9 mouse cellular contexts compared by ENCODE assay signal in genomic region chr13:83739541-83740061, GRCm38 (mm10).
DNase-seq lines count a peak whose midpoint lies in the region; ATAC-seq and TF ChIP-seq lines count a peak whose summit lies in the region.
"Had no signal": no experiment of that assay in that cellular context is flagged by ENCODE, and none has a peak within 500 bp of the region (broad histone marks: within the 10 kb centered on the region; RNA-seq: fewer than 3 reads in every experiment).

No protein-coding gene starts in this region.

- peak overlapping the region; percentile 5; the same call in 1 of the 2 replicates for H3K9ac ChIP-seq in kidney, embryonic 16.5 days (replicated peaks; ENCODE audit: low read length)
- H3K9ac ChIP-seq in hindbrain, postnatal 0 days (replicated peaks; ENCODE audit: low read length), result peak overlapping the region; percentile 85
- H3K9ac ChIP-seq in stomach, embryonic 15.5 days, result no peak overlapping the region

- H3K27me3 ChIP-seq in kidney, embryonic 16.5 days (ENCODE audit: insufficient read depth, low read length), result peaks cover 63% of the 10 kb centered on the region
- peaks cover 97% of the 10 kb centered on the region for H3K27me3 ChIP-seq in embryonic facial prominence, embryonic 10.5 days (replicated peaks; ENCODE audit: low read depth, poor library complexity, severe bottlenecking)
- no peaks in the 10 kb centered on the region for H3K27me3 ChIP-seq in hindbrain, postnatal 0 days (ENCODE audit: insufficient read depth, low read length)
- peaks cover 35% of the 10 kb centered on the region for H3K27me3 ChIP-seq in stomach, embryonic 15.5 days (replicated peaks)

- peaks cover 10% of the 10 kb centered on the region; the same call in 1 of the 2 replicates for H3K4me1 ChIP-seq in kidney, embryonic 16.5 days (ENCODE audit: insufficient read depth, low read length)
- peaks cover 8% of the 10 kb centered on the region for H3K4me1 ChIP-seq in embryonic facial prominence, embryonic 10.5 days
- no peaks in the 10 kb centered on the region for H3K4me1 ChIP-seq in hindbrain, postnatal 0 days (ENCODE audit: insufficient read depth, low read length)
- H3K4me1 ChIP-seq in stomach, embryonic 15.5 days, result no peaks in the 10 kb centered on the region; the same call in 1 of the 2 replicates

- peak overlapping the region; percentile 41 for H3K4me2 ChIP-seq in kidney, embryonic 16.5 days (replicated peaks; ENCODE audit: low read depth, low read length)
- H3K4me2 ChIP-seq in hindbrain, postnatal 0 days (ENCODE audit: low read depth, low read length), result peak overlapping the region; percentile 89
- 0 out of 2 replicates have a peak overlapping the region, but pooled peaks have one; percentile 16 for H3K4me2 ChIP-seq in stomach, embryonic 15.5 days

- peak; percentile 50; the same call in 1 of the 2 replicates for ATAC-seq in kidney, embryonic 16.5 days (ENCODE audit: low FRiP score, low TSS enrichment)
- ATAC-seq in hindbrain, postnatal 0 days, result peak; percentile 86
- ATAC-seq in megakaryocyte progenitor cell, adult 5-6 weeks (replicated peaks; ENCODE audit: poor library complexity), result peak; percentile 43; the same call in 1 of the 2 replicates
- ATAC-seq in stomach, embryonic 15.5 days (ENCODE audit: insufficient read depth, low FRiP score, low read depth), result no peak

- H3K36me3 ChIP-seq in kidney, embryonic 16.5 days (ENCODE audit: insufficient read depth, low read length), result no peaks in the 10 kb centered on the region
- H3K36me3 ChIP-seq in embryonic facial prominence, embryonic 10.5 days (replicated peaks), result no peaks in the 10 kb centered on the region
- H3K36me3 ChIP-seq in hindbrain, postnatal 0 days (ENCODE audit: insufficient read depth, low read length), result peaks cover 5% of the 10 kb centered on the region; the same call in 1 of the 2 replicates
- no peaks in the 10 kb centered on the region for H3K36me3 ChIP-seq in stomach, embryonic 15.5 days

- 4% methylated on average over 15 of the region's 15 CpGs for WGBS in kidney, embryonic 16.5 days
- 2% methylated on average over 15 of the region's 15 CpGs for WGBS in embryonic facial prominence, embryonic 10.5 days
- WGBS in hindbrain, postnatal 0 days, result 1% methylated on average over 15 of the region's 15 CpGs
- 4% methylated on average over 15 of the region's 15 CpGs for whole genome bisulfite sequencing in stomach, embryonic 15.5 days

- peak overlapping the region; percentile 24; the same call in 1 of the 2 replicates for H3K27ac ChIP-seq in kidney, embryonic 16.5 days (ENCODE audit: low read length)
- peak overlapping the region; percentile 24 for H3K27ac ChIP-seq in embryonic facial prominence, embryonic 10.5 days (replicated peaks)
- H3K27ac ChIP-seq in hindbrain, postnatal 0 days, result peak overlapping the region; percentile 97
- H3K27ac ChIP-seq in stomach, embryonic 15.5 days, result no peak overlapping the region

- no peaks in the 10 kb centered on the region for H3K9me3 ChIP-seq in kidney, embryonic 16.5 days (ENCODE audit: low read length)
- H3K9me3 ChIP-seq in embryonic facial prominence, embryonic 10.5 days, result no peaks in the 10 kb centered on the region
- H3K9me3 ChIP-seq in hindbrain, postnatal 0 days (ENCODE audit: low read length), result no peaks in the 10 kb centered on the region
- H3K9me3 ChIP-seq in stomach, embryonic 15.5 days, result no peaks in the 10 kb centered on the region
- H3K9me3 ChIP-seq: G1E had no signal

- TF ChIP-seq CTCF in hindbrain, postnatal 0 days (IDR thresholded peaks at IDR 0.05; ENCODE audit: low read depth), result no peak

- no peak for DNase-seq in kidney, adult 8-10 months
- DNase-seq in embryonic facial prominence, embryonic 10.5 days (ENCODE audit: low spot score), result peak; percentile 58
- peak; percentile 90 for DNase-seq in hindbrain, postnatal 0 days (ENCODE audit: low spot score)
- no peak for DNase-seq in urinary bladder, postnatal 14 days (ENCODE audit: low spot score)
- no peak for DNase-seq in gastrocnemius, postnatal 25 days

- peak overlapping the region; percentile 34 for H3K4me3 ChIP-seq in kidney, embryonic 16.5 days (ENCODE audit: low read length)
- peak overlapping the region; percentile 72 for H3K4me3 ChIP-seq in embryonic facial prominence, embryonic 10.5 days
- H3K4me3 ChIP-seq in hindbrain, postnatal 0 days (ENCODE audit: low read length), result peak overlapping the region; percentile 62
- 0 out of 2 replicates have a peak overlapping the region, but pooled peaks have one; percentile 3 for H3K4me3 ChIP-seq in stomach, embryonic 15.5 days (replicated peaks)

Comparison
In these comparisons a context has a peak if more than half of its experiments do, and no peak if none do; other contexts are left out.
1. H3K4me2 ChIP-seq: peak in every context shown above with its lines; median percentile 89 in hindbrain, postnatal 0 days; 41 in kidney, embryonic 16.5 days; 16 in stomach, embryonic 15.5 days.
2. H3K4me3 ChIP-seq: peak in every context shown above with its lines; median percentile 72 in embryonic facial prominence, embryonic 10.5 days; 62 in hindbrain, postnatal 0 days; 34 in kidney, embryonic 16.5 days; 3 in stomach, embryonic 15.5 days.
3. DNase-seq: peak in embryonic facial prominence, embryonic 10.5 days (single experiment) and hindbrain, postnatal 0 days (single experiment); none in kidney, adult 8-10 months (0 of 2), urinary bladder, postnatal 14 days (single experiment) and gastrocnemius, postnatal 25 days (single experiment).